Mouse (Mus musculus) midbrain, embryonic 11.5 days (tissue): Measurements from ENCODE around the gene Fabp1. TPM values are rescaled to one million over a fixed set of nuclear protein-coding genes. Genes with fewer than 3 reads are reported as not detected.

ENCODE experiments used
- ATAC-seq: fragments of 200-750 bp; cut with Nextera tagmentation; 2 replicates; pipeline ENCODE4 v1.8.0; 2017; ENCODE audit warnings: moderate TSS enrichment, moderate library complexity; ENCODE audit not compliant: low FRiP score
- DNase-seq: peaks from one replicate; pipeline ENCODE4 v3.0.0; 2015; ENCODE audit warnings: low spot score; ENCODE audit errors: missing footprints
- H3K27ac ChIP-seq: fragments of 300-500 bp; sonication (generic); 2 replicates; pipeline ENCODE4 v1.5.1; 2014; ENCODE audit warnings: low read depth, low read length
- H3K27me3 ChIP-seq: fragments of 300-500 bp; sonication (generic); 2 replicates; pipeline ENCODE4 v1.6.1; 2014; ENCODE audit warnings: mild to moderate bottlenecking, low read length, moderate library complexity, mixed read lengths; ENCODE audit not compliant: control insufficient read depth, insufficient read depth
- H3K36me3 ChIP-seq: fragments of 300-500 bp; sonication (generic); 2 replicates; pipeline ENCODE4 v1.6.1; 2014; ENCODE audit warnings: mild to moderate bottlenecking, low read length, moderate library complexity, mixed read lengths; ENCODE audit not compliant: control insufficient read depth, insufficient read depth
- H3K4me1 ChIP-seq: fragments of 300-500 bp; sonication (generic); 2 replicates; pipeline ENCODE4 v1.6.1; 2014; ENCODE audit warnings: low read length; ENCODE audit not compliant: control insufficient read depth, insufficient read depth
- H3K4me2 ChIP-seq: fragments of 300-500 bp; sonication (generic); 2 replicates; pipeline ENCODE4 v1.6.1; 2014; ENCODE audit warnings: mild to moderate bottlenecking, moderate library complexity
- H3K4me3 ChIP-seq: fragments of 300-500 bp; sonication (generic); 2 replicates; pipeline ENCODE4 v1.5.1; 2014; ENCODE audit warnings: low read depth, low read length
- H3K9ac ChIP-seq: fragments of 300-500 bp; sonication (generic); 2 replicates; pipeline ENCODE4 v1.6.1; 2014; ENCODE audit warnings: low read length
- H3K9me3 ChIP-seq: fragments of 300-500 bp; sonication (generic); 2 replicates; pipeline ENCODE4 v1.6.1; 2016; ENCODE audit warnings: low read length; ENCODE audit not compliant: control insufficient read depth
- WGBS: fragments of 180-500 bp; shearing (Covaris S2); extraction: QIAGEN DNeasy Blood & Tissue Kit; methylation state at CpG from one replicate; pipeline ENCODE4 v1.1.7; 2014; 5-methylcytosine and 5-hydroxymethylcytosine counted together
- polyA plus RNA-seq: library from polyadenylated mRNA; unstranded; fragments of >200 nt; fragmentation: Nextera tagmentation; extraction: Ambion mirVana; gene quantifications from 2 replicates; pipeline ENCODE4 v1.2.1, GENCODE M21; 2014

Gene Fabp1
- not detected in 2 replicates for polyA plus RNA-seq

DNA sequence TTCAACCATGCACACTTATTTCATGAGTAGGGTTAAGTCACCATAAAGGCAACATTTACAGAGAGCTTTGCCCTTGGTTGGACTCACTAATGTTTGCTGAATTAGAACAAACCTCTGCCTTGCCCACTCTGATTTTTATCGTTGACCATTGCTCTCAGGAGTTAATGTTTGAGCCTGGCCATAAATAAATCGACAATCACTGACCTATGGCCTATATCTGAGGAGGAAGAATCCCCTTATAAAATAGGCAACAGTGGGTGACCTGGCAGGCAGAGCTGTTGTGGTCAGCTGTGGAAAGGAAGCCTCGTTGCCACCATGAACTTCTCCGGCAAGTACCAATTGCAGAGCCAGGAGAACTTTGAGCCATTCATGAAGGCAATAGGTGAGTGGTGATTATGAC lies at the start of gene Fabp1:
TSS of gene Fabp1 (plus strand) at position 216 of the 400 bp plus-strand sequence.
- H3K27me3 ChIP-seq: no peaks in the 10 kb centered on the region
- no peaks in the 10 kb centered on the region for H3K4me1 ChIP-seq
- 86% methylated on average over 4 of the region's 4 CpGs for WGBS
- no peak within 1 kb of the TSS for H3K9ac ChIP-seq
- no peak within 1 kb of the TSS for H3K4me3 ChIP-seq
- no peak within 1 kb of the TSS for H3K4me2 ChIP-seq
- DNase-seq (no peak), ATAC-seq (no peak)
- no peaks in the 10 kb centered on the region for H3K9me3 ChIP-seq
- no peaks in the 10 kb centered on the region for H3K36me3 ChIP-seq
- no peak within 1 kb of the TSS for H3K27ac ChIP-seq

DNA sequence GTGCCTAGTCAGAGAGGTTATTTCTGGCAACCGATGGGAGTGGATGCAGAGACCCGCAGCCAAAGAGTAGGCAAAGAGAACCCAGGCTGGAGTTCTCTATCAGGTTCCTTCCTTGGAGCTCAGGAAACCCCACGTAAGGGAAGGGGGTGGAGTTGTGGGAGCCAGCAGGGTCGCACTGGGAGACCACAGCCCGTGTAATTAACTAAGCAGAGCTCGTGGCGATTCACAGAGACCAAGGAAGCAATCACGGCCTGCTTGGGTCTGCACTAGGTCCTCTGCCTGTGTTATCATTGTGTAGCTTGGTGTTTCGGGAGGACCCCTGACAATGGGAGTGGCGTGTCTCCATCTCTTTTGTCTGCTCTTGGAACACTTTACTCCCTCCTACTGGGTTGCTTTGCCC lies 48.5 kb upstream of the Fabp1 start:
- no peak for ATAC-seq
- H3K4me3 ChIP-seq: no peak overlapping the region
- no peaks in the 10 kb centered on the region for H3K4me1 ChIP-seq
- H3K27ac ChIP-seq: no peak overlapping the region
- no peak overlapping the region for H3K4me2 ChIP-seq
- no peaks in the 10 kb centered on the region for H3K36me3 ChIP-seq
- DNase-seq: no peak
- H3K9me3 ChIP-seq: no peaks in the 10 kb centered on the region
- no peaks in the 10 kb centered on the region for H3K27me3 ChIP-seq
- no peak overlapping the region for H3K9ac ChIP-seq
- WGBS: 30% methylated on average over 10 of the region's 10 CpGs

DNA sequence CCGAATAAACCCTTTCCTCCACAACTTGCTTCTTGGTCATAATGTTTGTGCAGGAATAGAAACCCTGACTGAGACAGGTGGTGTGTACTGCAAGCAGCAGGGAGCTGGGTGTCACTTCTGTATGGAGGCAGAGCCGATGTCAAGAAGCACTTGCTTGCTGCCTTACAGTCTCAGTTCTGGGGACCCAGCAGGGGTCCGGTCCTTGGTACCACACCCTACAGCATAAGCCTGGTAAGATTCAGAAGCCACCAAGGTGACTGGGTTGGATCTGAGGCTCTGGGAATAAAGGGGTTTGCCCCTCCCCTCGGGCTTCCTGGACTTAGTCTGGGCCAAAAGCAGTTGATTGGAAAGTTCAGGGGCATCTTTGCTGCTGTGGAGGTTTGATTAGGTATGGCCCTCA lies 46.1 kb upstream of the Fabp1 start:
- no peaks in the 10 kb centered on the region for H3K27me3 ChIP-seq
- no peak overlapping the region for H3K9ac ChIP-seq
- WGBS: 87% methylated on average over 4 of the region's 4 CpGs
- no peaks in the 10 kb centered on the region for H3K36me3 ChIP-seq
- H3K9me3 ChIP-seq: no peaks in the 10 kb centered on the region
- DNase-seq (no peak), ATAC-seq (no peak)
- H3K4me2 ChIP-seq: no peak overlapping the region
- no peak overlapping the region for H3K4me3 ChIP-seq
- no peaks in the 10 kb centered on the region for H3K4me1 ChIP-seq
- no peak overlapping the region for H3K27ac ChIP-seq

DNA sequence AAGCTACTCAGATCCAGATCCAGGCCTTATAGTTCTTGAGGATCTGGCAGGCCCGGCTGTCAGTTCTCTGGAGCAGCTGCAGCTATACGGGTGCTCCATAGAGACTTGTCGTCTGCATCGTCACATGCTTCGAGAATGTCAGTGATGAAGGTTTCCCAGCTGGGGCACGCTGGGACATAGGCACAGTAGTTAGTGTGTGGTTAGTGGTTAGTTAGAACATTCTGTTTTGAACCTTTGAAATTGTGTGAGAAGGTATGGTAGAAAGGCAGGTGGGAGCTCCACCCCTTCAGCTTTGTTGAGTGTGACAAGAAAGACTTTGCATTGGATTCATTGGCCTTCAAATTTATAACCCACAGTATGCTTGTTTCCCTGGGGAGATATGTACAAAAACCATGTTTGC lies 44.8 kb upstream of the Fabp1 start:
- no peak overlapping the region for H3K27ac ChIP-seq
- H3K4me3 ChIP-seq: no peak overlapping the region
- H3K27me3 ChIP-seq: no peaks in the 10 kb centered on the region
- no peaks in the 10 kb centered on the region for H3K4me1 ChIP-seq
- ATAC-seq (no peak), DNase-seq (no peak)
- WGBS: 81% methylated on average over 6 of the region's 6 CpGs
- H3K9me3 ChIP-seq: no peaks in the 10 kb centered on the region
- H3K4me2 ChIP-seq: no peak overlapping the region
- H3K9ac ChIP-seq: no peak overlapping the region
- no peaks in the 10 kb centered on the region for H3K36me3 ChIP-seq

DNA sequence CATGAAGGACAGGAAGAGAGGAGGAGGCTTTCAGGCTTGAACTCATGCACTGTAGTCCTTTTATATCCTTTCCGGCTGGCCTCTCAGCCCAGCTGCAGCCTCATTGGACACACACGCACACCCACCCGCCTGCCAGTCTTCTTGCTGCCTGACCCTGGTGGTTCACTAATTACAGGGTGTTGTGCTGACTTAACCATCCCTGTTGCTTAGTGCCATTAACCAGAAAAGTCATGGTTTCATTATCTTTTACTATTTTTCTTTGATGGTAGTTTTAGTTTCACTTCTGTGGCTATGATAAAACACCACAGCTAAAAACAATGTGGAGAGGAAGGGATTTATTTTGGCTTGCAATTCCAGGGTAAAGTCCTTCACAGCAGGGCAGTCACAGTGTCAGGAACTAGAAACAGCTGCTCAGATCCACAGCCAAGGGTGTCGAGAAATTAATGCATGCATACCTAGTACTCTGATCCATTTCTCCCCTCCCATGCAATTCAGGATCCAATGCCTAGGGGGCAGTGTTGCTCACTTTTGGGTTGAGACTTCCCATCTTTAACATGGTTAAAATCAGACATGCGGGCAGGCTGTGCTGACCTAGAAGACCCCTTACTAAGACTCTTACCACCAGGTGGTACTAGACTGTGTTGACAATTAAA lies 42.8 kb upstream of the Fabp1 start:
- Histone ChIP-seq H3K9me3 (no peaks in the 10 kb centered on the region), H3K9ac (no peak overlapping the region), H3K27ac (no peak overlapping the region), H3K4me2 (no peak overlapping the region), H3K4me1 (no peaks in the 10 kb centered on the region), H3K36me3 (no peaks in the 10 kb centered on the region), H3K27me3 (no peaks in the 10 kb centered on the region), H3K4me3 (no peak overlapping the region)
- DNase-seq (peak; percentile 88), ATAC-seq (no peak)
- 81% methylated on average over 5 of the region's 5 CpGs for WGBS

DNA sequence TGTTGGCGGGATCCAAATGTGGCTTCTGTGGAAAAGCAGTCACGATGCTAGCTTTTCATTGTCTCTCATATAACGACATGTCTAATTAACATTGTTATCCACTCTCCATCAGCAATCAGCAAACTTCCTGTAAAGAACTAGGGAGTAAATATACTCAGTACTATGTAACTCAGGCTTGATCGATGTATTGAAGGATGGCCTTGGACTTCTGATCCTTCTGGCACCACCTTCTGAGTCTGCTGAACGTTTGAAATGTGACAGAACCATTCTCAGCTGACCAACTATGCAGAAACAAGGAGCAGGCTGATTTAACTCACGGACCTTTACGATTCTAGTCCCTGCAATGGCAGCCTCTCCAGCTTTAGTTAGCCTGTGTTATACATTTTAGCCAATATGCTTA lies 38.3 kb upstream of the Fabp1 start:
- ATAC-seq: no peak
- H3K9ac ChIP-seq: no peak overlapping the region

DNA sequence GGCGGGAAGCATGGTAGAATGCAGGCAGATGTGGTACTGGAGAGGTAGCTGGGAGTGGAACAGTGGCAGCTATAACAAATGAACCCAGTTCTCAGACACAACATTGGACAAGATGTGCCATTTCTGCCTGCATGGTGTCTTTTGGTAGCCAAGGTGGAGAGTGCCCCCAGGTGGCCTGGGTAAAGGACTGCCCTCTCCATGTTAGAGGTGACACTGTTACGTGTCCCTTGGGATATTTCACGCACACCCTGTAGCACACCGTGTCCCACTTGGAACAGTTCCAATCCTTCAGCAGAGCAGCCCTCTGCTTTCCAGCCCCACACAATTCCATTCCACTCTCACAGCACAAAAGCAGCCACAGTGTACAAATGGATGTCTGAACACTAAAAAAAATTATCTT lies 37.4 kb upstream of the Fabp1 start:
- no peak overlapping the region for H3K27ac ChIP-seq
- DNase-seq (no peak), ATAC-seq (no peak)
- H3K27me3 ChIP-seq: no peaks in the 10 kb centered on the region
- no peak overlapping the region for H3K4me2 ChIP-seq
- H3K9ac ChIP-seq: no peak overlapping the region
- 78% methylated on average over 4 of the region's 4 CpGs for WGBS
- no peaks in the 10 kb centered on the region for H3K4me1 ChIP-seq
- H3K4me3 ChIP-seq: no peak overlapping the region
- H3K36me3 ChIP-seq: no peaks in the 10 kb centered on the region
- H3K9me3 ChIP-seq: no peaks in the 10 kb centered on the region

More for the DNA sequence above, 38.3 kb upstream of the Fabp1 start:
- H3K36me3 ChIP-seq: no peaks in the 10 kb centered on the region
- no peaks in the 10 kb centered on the region for H3K4me1 ChIP-seq
- H3K4me3 ChIP-seq: no peak overlapping the region
- H3K27me3 ChIP-seq: no peaks in the 10 kb centered on the region
- no peak overlapping the region for H3K27ac ChIP-seq
- DNase-seq: no peak
- no peaks in the 10 kb centered on the region for H3K9me3 ChIP-seq
- H3K4me2 ChIP-seq: no peak overlapping the region
- WGBS: 83% methylated on average over 7 of the region's 7 CpGs

DNA sequence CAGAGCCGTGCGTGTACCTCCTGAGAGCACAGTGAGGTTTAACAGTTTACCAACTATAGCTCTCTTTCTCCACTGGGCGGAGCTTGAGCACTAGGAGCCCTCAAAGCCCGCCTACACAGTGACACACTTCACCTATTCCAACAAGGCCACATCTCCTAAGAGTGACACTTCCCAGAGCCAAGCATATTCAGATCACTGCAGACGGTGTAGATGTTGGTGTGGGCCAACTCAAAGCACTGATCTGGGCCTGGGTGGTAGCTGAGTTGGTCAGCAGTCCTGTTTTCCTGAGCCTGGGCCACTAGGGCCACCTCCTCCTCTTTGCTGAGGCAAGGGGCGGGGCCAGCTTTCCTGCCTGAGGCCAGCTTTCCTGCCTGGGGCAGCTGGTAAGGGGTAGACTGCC lies 35.2 kb upstream of the Fabp1 start:
- Histone ChIP-seq H3K4me2 (no peak overlapping the region), H3K4me3 (no peak overlapping the region), H3K27me3 (no peaks in the 10 kb centered on the region), H3K9me3 (no peaks in the 10 kb centered on the region), H3K27ac (no peak overlapping the region), H3K36me3 (no peaks in the 10 kb centered on the region), H3K4me1 (no peaks in the 10 kb centered on the region), H3K9ac (no peak overlapping the region)
- DNase-seq: no peak
- ATAC-seq: peak; percentile 30; the same call in 1 of the 2 replicates
- WGBS: 22% methylated on average over 6 of the region's 6 CpGs

DNA sequence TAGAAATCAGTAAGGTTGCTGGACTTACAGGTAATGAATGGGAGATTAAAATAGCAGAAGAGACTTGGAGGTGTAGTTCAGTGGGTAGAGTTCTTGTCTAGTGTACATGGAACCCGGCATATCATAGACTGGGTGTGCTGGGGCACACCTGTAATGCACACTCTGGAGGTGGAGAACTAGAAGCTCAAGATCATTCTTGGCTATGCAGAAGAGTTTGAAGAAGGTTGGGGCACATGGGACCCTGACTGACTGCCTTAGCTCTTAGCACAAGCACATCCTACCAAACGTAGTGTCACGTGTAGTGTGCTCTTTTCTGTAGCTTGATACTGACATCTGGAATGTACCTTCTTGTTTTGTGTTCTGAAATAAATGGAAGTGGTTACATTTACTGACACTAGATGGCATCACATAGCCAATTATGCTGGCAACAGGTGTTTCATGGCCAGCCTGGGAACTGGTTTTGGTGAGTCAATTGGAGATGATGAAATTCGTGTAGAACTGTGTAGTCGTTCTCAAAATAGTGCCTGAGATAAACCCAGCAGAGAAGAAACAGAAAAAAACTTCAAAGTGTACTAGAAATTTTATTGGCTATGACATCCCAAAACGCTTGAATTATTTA lies 33.0 kb upstream of the Fabp1 start:
- H3K4me1 ChIP-seq: no peaks in the 10 kb centered on the region
- no peak overlapping the region for H3K27ac ChIP-seq
- 60% methylated on average over 6 of the region's 6 CpGs for WGBS
- no peaks in the 10 kb centered on the region for H3K9me3 ChIP-seq
- H3K9ac ChIP-seq: no peak overlapping the region
- no peaks in the 10 kb centered on the region for H3K36me3 ChIP-seq
- DNase-seq (peak; percentile 87), ATAC-seq (0 out of 2 replicates have a peak, but pooled peaks have one; percentile 33)
- H3K4me2 ChIP-seq: no peak overlapping the region
- H3K27me3 ChIP-seq: no peaks in the 10 kb centered on the region
- H3K4me3 ChIP-seq: no peak overlapping the region
